9 mouse cellular contexts compared by ENCODE assay signal in genomic region chr16:38483582-38484309, GRCm38 (mm10). TPM values are rescaled to one million over a fixed set of nuclear protein-coding genes. Genes with fewer than 3 reads are reported as not detected.
DNase-seq lines count a peak whose midpoint lies in the region; ATAC-seq and TF ChIP-seq lines count a peak whose summit lies in the region.
"Had no signal": no experiment of that assay in that cellular context is flagged by ENCODE, and none has a peak within 500 bp of the region (broad histone marks: within the 10 kb centered on the region; RNA-seq: fewer than 3 reads in every experiment).

No protein-coding gene starts in this region.

- peaks cover 10% of the 10 kb centered on the region for H3K4me1 ChIP-seq in embryonic facial prominence, embryonic 10.5 days
- H3K4me1 ChIP-seq in hindbrain, postnatal 0 days (ENCODE audit: insufficient read depth, low read length), result no peaks in the 10 kb centered on the region
- peaks cover 8% of the 10 kb centered on the region; the same call in 1 of the 2 replicates for H3K4me1 ChIP-seq in lung, embryonic 16.5 days (replicated peaks; ENCODE audit: control insufficient read depth, insufficient read depth, low read length)

- no peak overlapping the region for H3K9ac ChIP-seq in hindbrain, postnatal 0 days (replicated peaks; ENCODE audit: low read length)
- peak overlapping the region; percentile 47; the same call in 1 of the 2 replicates for H3K9ac ChIP-seq in lung, embryonic 16.5 days (ENCODE audit: low read length)

- H3K27me3 ChIP-seq in embryonic facial prominence, embryonic 10.5 days (replicated peaks; ENCODE audit: low read depth, poor library complexity, severe bottlenecking), result peaks cover 36% of the 10 kb centered on the region
- no peaks in the 10 kb centered on the region for H3K27me3 ChIP-seq in hindbrain, postnatal 0 days (ENCODE audit: insufficient read depth, low read length)
- H3K27me3 ChIP-seq in lung, embryonic 16.5 days (ENCODE audit: control insufficient read depth, insufficient read depth, low read depth, low read length), result peaks cover 8% of the 10 kb centered on the region; the same call in 1 of the 2 replicates
- H3K27me3 ChIP-seq: CH12.LX had no signal

- peak overlapping the region; percentile 49 for H3K4me3 ChIP-seq in embryonic facial prominence, embryonic 10.5 days
- peak overlapping the region; percentile 25 for H3K4me3 ChIP-seq in hindbrain, postnatal 0 days (ENCODE audit: low read length)
- H3K4me3 ChIP-seq in lung, embryonic 16.5 days (ENCODE audit: low read length), result peak overlapping the region; percentile 47

- WGBS in embryonic facial prominence, embryonic 10.5 days, result 37% methylated on average over 42 of the region's 42 CpGs
- WGBS in hindbrain, postnatal 0 days, result 33% methylated on average over 42 of the region's 42 CpGs
- 18% methylated on average over 41 of the region's 42 CpGs for WGBS in lung, embryonic 16.5 days

- H3K4me2 ChIP-seq in hindbrain, postnatal 0 days (ENCODE audit: low read depth, low read length), result peak overlapping the region; percentile 51
- peak overlapping the region; percentile 63 for H3K4me2 ChIP-seq in lung, embryonic 16.5 days (ENCODE audit: low read depth, low read length)

- TF ChIP-seq CTCF in hindbrain, postnatal 0 days (IDR thresholded peaks at IDR 0.05; ENCODE audit: low read depth), result no peak

- no peaks in the 10 kb centered on the region for H3K9me3 ChIP-seq in embryonic facial prominence, embryonic 10.5 days
- no peaks in the 10 kb centered on the region for H3K9me3 ChIP-seq in hindbrain, postnatal 0 days (ENCODE audit: low read length)
- H3K9me3 ChIP-seq in lung, embryonic 16.5 days (ENCODE audit: control insufficient read depth, low read length), result no peaks in the 10 kb centered on the region

- peak; percentile 43 for ATAC-seq in hindbrain, postnatal 0 days
- ATAC-seq in lung, embryonic 16.5 days (ENCODE audit: low read depth), result peak; percentile 49

- DNase-seq in cerebellum, postnatal 14 days, result peak; percentile 4 to 9
- DNase-seq in cerebellum, postnatal 4 days (ENCODE audit: low spot score in 2 of 2), result no peak
- DNase-seq in embryonic facial prominence, embryonic 10.5 days (ENCODE audit: low spot score), result peak; percentile 33
- DNase-seq in hindbrain, postnatal 0 days (ENCODE audit: low spot score), result peak; percentile 4
- DNase-seq in retina, embryonic 14.5 days (ENCODE audit: low spot score), result peak; percentile 18
- DNase-seq in cerebellum, adult 9-10 months, result no peak
- no peak for DNase-seq in gastrocnemius, adult 8-10 months (ENCODE audit: low spot score in 2 of 2)

- H3K27ac ChIP-seq in embryonic facial prominence, embryonic 10.5 days (replicated peaks), result no peak overlapping the region
- no peak overlapping the region for H3K27ac ChIP-seq in hindbrain, postnatal 0 days
- H3K27ac ChIP-seq in lung, embryonic 16.5 days (ENCODE audit: low read length), result no peak overlapping the region

- H3K36me3 ChIP-seq in embryonic facial prominence, embryonic 10.5 days (replicated peaks), result no peaks in the 10 kb centered on the region
- H3K36me3 ChIP-seq in hindbrain, postnatal 0 days (ENCODE audit: insufficient read depth, low read length), result no peaks in the 10 kb centered on the region
- no peaks in the 10 kb centered on the region for H3K36me3 ChIP-seq in lung, embryonic 16.5 days (ENCODE audit: control insufficient read depth, insufficient read depth, low read length)

RNA-seq across cellular contexts. Expression of gene Cd80, which starts 28.4 kb away (rescaled TPM):
- polyA plus RNA-seq in embryonic facial prominence, embryonic 10.5 days (2016; fragmentation: Nextera tagmentation; extraction: Ambion mirVana), result 0.35 and 0.39 TPM in 2 replicates
- 0.16 and 0.43 TPM in 2 replicates for total RNA-seq in hindbrain, postnatal 0 days (2014; rRNA removed)
- polyA plus RNA-seq in hindbrain, postnatal 0 days (2015; fragmentation: Nextera tagmentation; extraction: Ambion mirVana), result 0.24 and 0.32 TPM in 2 replicates
- polyA plus RNA-seq in lung, embryonic 16.5 days (2015; fragmentation: Nextera tagmentation; extraction: Ambion mirVana), result 0.21 and 0.25 TPM in 2 replicates
- under 1 TPM in 2 of 4 experiments, not detected in 2; 0.12 to 0.22 TPM for total RNA-seq in gastrocnemius, adult 8-10 months (2022)

RNA-seq across cellular contexts. Expression of gene Adprh, which starts 31.2 kb away (rescaled TPM):
- polyA plus RNA-seq in embryonic facial prominence, embryonic 10.5 days (2016; fragmentation: Nextera tagmentation; extraction: Ambion mirVana), result 139 and 143 TPM in 2 replicates
- total RNA-seq in hindbrain, postnatal 0 days (2014; rRNA removed), result 47.0 and 51.2 TPM in 2 replicates
- polyA plus RNA-seq in hindbrain, postnatal 0 days (2015; fragmentation: Nextera tagmentation; extraction: Ambion mirVana), result 131 and 134 TPM in 2 replicates
- 77.2 and 78.2 TPM in 2 replicates for polyA plus RNA-seq in lung, embryonic 16.5 days (2015; fragmentation: Nextera tagmentation; extraction: Ambion mirVana)
- total RNA-seq in gastrocnemius, adult 8-10 months (2022), result 10 to 100 TPM; 17.3 to 17.5 (median 17.4) TPM

RNA-seq across cellular contexts. Expression of gene Timmdc1, which starts 38.7 kb away (rescaled TPM):
- 35.2 and 35.3 TPM in 2 replicates for polyA plus RNA-seq in embryonic facial prominence, embryonic 10.5 days (2016; fragmentation: Nextera tagmentation; extraction: Ambion mirVana)
- 18.0 and 24.1 TPM in 2 replicates for total RNA-seq in hindbrain, postnatal 0 days (2014; rRNA removed)
- polyA plus RNA-seq in hindbrain, postnatal 0 days (2015; fragmentation: Nextera tagmentation; extraction: Ambion mirVana), result 26.3 and 27.9 TPM in 2 replicates
- polyA plus RNA-seq in lung, embryonic 16.5 days (2015; fragmentation: Nextera tagmentation; extraction: Ambion mirVana), result 26.8 and 27.7 TPM in 2 replicates
- total RNA-seq in gastrocnemius, adult 8-10 months (2022), result 10 to 100 TPM; 42.4 to 50.3 (median 43.5) TPM

RNA-seq across cellular contexts. Expression of gene Pla1a, which starts 50.8 kb away (rescaled TPM):
- not detected in 2 replicates for polyA plus RNA-seq in embryonic facial prominence, embryonic 10.5 days (2016; fragmentation: Nextera tagmentation; extraction: Ambion mirVana)
- 0.36 and 1.7 TPM in 2 replicates for total RNA-seq in hindbrain, postnatal 0 days (2014; rRNA removed)
- polyA plus RNA-seq in hindbrain, postnatal 0 days (2015; fragmentation: Nextera tagmentation; extraction: Ambion mirVana), result 1.0 and 1.3 TPM in 2 replicates
- polyA plus RNA-seq in lung, embryonic 16.5 days (2015; fragmentation: Nextera tagmentation; extraction: Ambion mirVana), result 0.31 and 1.3 TPM in 2 replicates
- total RNA-seq in gastrocnemius, adult 8-10 months (2022), result 1 to 10 TPM; 2.5 to 4.7 (median 3.6) TPM

Comparison
In these comparisons a context has a peak if more than half of its experiments do, and no peak if none do; other contexts are left out.
1. DNase-seq: peak in cerebellum, postnatal 14 days (2 of 2), embryonic facial prominence, embryonic 10.5 days (single experiment), hindbrain, postnatal 0 days (single experiment) and retina, embryonic 14.5 days (single experiment); none in cerebellum, postnatal 4 days (0 of 2), cerebellum, adult 9-10 months (single experiment) and gastrocnemius, adult 8-10 months (0 of 2).
2. Peak in every context shown above with its lines, with median percentiles within 50 percentile points of each other: H3K4me3 ChIP-seq.